Mouse (Mus musculus) lung, adult 2 months (tissue): ENCODE results near the gene Setd3. TPM values are rescaled to one million over a fixed set of nuclear protein-coding genes. Genes with fewer than 3 reads are reported as not detected.

ENCODE experiments used
- DNase-seq: peaks from one replicate; pipeline ENCODE4 v3.0.0; 2022
- H3K4me1 ChIP-seq: fragments of 200-500 bp; 2 replicates; pipeline ENCODE4 v1.6.1; 2011; ENCODE audit warnings: low read length; ENCODE audit not compliant: control insufficient read depth, insufficient read depth
- H3K4me3 ChIP-seq: fragments of 200-500 bp; replicated peaks from 2 replicates; pipeline ENCODE3; 2011; ENCODE audit warnings: low read depth, mild to moderate bottlenecking, control low read depth, low read length; ENCODE audit errors: extremely low read depth
- CTCF ChIP-seq: fragments of 200-500 bp; IDR thresholded peaks from 2 replicates; pipeline ENCODE4 v1.5.1; 2011; ENCODE audit warnings: mild to moderate bottlenecking, low read length, control low read depth; ENCODE audit not compliant: insufficient read depth
- POLR2A ChIP-seq: fragments of 200-500 bp; IDR thresholded peaks from 2 replicates; pipeline ENCODE4 v1.6.1; 2011; ENCODE audit warnings: low read depth, mild to moderate bottlenecking, control low read depth, low read length, borderline replicate concordance; ENCODE audit errors: extremely low read depth
- WGBS: fragments of 180-500 bp; shearing (Covaris S2); methylation state at CpG from one replicate; pipeline ENCODE4 v1.1.7; 2018; 5-methylcytosine and 5-hydroxymethylcytosine counted together
- polyA plus RNA-seq: library from polyadenylated mRNA; depleted of rRNA; stranded (reverse); fragments of >200 nt; gene quantifications from 2 replicates; pipeline ENCODE4 v1.2.3, GENCODE M21; 2012; rRNA removed

The Setd3 gene
- polyA plus RNA-seq, 1 experiment: 28.4 TPM

DNA sequence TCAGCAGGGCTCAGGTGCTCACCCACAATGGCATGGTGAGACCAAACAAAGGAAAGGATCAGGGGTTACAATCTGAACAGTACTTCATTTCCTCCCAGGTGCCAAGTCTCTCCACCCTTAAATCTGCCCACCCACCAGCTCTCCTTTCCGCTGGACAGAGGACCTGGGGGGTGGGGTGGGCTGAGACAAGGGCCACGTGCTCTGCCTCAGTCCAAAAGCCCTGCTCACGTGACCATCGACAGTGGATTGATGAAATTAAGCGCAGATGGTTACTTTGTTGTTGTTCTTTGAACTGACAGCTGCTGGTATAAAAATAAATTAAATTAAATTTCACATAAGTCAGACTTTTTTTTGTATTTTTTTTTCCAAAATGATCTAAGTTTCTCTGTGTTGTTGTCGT lies 109.6 kb downstream of the Setd3 start:
- DNase-seq: no peak
- Histone ChIP-seq H3K4me1 (no peaks in the 10 kb centered on the region), H3K4me3 (no peak overlapping the region)
- 55% methylated on average over 6 of the region's 6 CpGs for WGBS
- no peak for TF ChIP-seq POLR2A

GRCm38 (mm10) chr12:108067811-108068375 lies 111.2 kb downstream of the Setd3 start:
- WGBS: 70% methylated on average over 13 of the region's 13 CpGs
- TF ChIP-seq CTCF (no peak), POLR2A (no peak)
- Histone ChIP-seq H3K4me3 (no peak overlapping the region), H3K4me1 (no peaks in the 10 kb centered on the region)
- DNase-seq: no peak

DNA sequence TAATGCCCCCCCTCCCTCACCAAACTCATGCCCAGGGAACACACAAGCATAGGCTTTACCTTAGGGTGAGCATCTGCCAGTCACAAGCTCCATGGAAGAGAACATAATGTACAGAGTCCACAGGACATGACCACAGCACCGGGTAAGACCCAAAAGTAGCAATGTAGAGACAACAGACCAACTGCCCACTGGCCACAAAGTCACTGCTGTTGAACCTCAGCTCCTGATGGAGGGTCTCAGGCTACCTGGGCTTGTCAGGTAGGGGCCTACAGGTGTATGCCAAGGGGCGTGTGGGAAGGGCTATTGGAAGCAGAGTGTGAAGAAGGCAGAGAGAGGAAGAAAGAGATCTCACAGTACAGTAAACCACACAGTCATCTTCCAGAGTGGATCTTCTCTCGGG lies 111.9 kb downstream of the Setd3 start:
- WGBS: 80% methylated on average over 3 of the region's 3 CpGs
- TF ChIP-seq POLR2A (no peak), CTCF (no peak)
- no peak for DNase-seq
- H3K4me3 ChIP-seq: no peak overlapping the region
- no peaks in the 10 kb centered on the region for H3K4me1 ChIP-seq

- DNase-seq: no peak
- TF ChIP-seq CTCF (no peak), POLR2A (no peak)
- Histone ChIP-seq H3K4me3 (no peak overlapping the region), H3K4me1 (no peaks in the 10 kb centered on the region)
- 45% methylated on average over 9 of the region's 9 CpGs for WGBS
Measured at GRCm38 (mm10) chr12:108064396-108064998, 114.6 kb downstream of the Setd3 start.

DNA sequence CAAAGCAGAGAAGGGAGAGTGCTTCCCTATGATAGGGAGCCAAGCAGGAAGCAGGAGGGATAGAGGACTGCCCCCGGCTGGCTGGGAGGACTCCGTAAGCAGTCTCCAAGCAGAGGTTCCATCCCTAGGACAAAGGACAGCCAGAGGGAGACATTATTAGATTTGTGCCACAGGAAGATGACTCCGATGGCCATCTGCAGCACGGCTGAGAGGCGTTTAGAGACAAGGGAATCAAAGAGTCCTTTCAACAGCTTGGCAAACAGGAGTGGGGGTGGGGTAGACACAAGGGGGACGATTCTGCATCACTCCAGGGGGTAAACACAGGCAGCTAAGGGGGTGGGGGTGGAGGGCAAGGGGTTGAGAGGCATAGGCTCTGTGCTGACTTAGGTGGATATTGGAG lies 115.1 kb downstream of the Setd3 start:
- no peak for DNase-seq
- Histone ChIP-seq H3K4me3 (no peak overlapping the region), H3K4me1 (no peaks in the 10 kb centered on the region)
- TF ChIP-seq CTCF (no peak), POLR2A (no peak)
- 37% methylated on average over 6 of the region's 6 CpGs for WGBS

- TF ChIP-seq CTCF (no peak), POLR2A (no peak)
- no peak for DNase-seq
- 43% methylated on average over 5 of the region's 5 CpGs for WGBS
Measured at GRCm38 (mm10) chr12:108062137-108062536, 117.0 kb downstream of the Setd3 start.

DNA sequence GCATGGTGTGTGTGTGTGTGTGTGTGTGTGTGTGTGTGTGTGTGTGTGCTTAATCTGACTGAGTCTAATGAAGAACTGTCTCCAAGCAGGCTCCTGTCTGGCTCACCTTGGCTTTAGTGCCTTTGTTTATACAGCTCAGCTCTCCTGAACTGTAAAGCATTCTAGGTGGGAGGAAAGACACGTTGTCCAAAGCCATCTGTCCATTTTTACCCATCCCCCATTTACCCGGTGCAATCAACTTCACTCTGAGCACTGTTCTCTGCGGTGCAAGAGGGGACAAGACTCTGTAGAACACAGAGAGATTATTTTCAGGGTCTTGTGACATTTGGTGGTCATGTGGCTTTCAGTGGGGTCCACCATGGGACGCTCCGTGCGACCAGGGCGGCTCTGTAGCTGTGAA lies 117.5 kb downstream of the Setd3 start:
- DNase-seq: no peak
- H3K4me1 ChIP-seq: no peaks in the 10 kb centered on the region
- 71% methylated on average over 7 of the region's 7 CpGs for WGBS
- TF ChIP-seq POLR2A (no peak), CTCF (no peak)
- H3K4me3 ChIP-seq: no peak overlapping the region

More at GRCm38 (mm10) chr12:108062137-108062536, 117.0 kb downstream of the Setd3 start:
- H3K4me3 ChIP-seq: no peak overlapping the region
- H3K4me1 ChIP-seq: no peaks in the 10 kb centered on the region

Other genes with a start within 250 kb of the Setd3 start
- 2.6 and 4.2 TPM in 2 replicates for gene Bcl11b, start 175.7 kb downstream of the Setd3 start, polyA plus RNA-seq
- gene Ccnk, start 265 bp upstream of the Setd3 start, polyA plus RNA-seq: 11.1 and 15.8 TPM in 2 replicates
- gene Ccdc85c, start 96.1 kb upstream of the Setd3 start, polyA plus RNA-seq: 22.2 and 22.5 TPM in 2 replicates
- gene Hhipl1, start 127.0 kb upstream of the Setd3 start, polyA plus RNA-seq: 1.3 and 1.8 TPM in 2 replicates
- 1.6 and 3.0 TPM in 2 replicates for gene Cyp46a1, start 155.1 kb upstream of the Setd3 start, polyA plus RNA-seq
- 51.5 and 70.6 TPM in 2 replicates for gene Eml1, start 191.6 kb upstream of the Setd3 start, polyA plus RNA-seq